Mouse (Mus musculus) liver, postnatal 0 days (tissue): ENCODE data around the gene Rimkla. TPM values are rescaled to one million over a fixed set of nuclear protein-coding genes. Genes with fewer than 3 reads are reported as not detected.
A peak's percentile ranks its signal among the peaks of the same experiment; 100 is the strongest.

Experiments used
- ATAC-seq: fragments of 200-750 bp; cut with Nextera tagmentation; 2 replicates; pipeline ENCODE4 v1.8.0; 2017; ENCODE audit warnings: mild to moderate bottlenecking, moderate library complexity
- DNase-seq: peaks from one replicate; pipeline ENCODE4 v3.0.0-alpha.2; 2016
- H3K27ac ChIP-seq: fragments of 300-500 bp; sonication (generic); 2 replicates; pipeline ENCODE4 v1.5.1; 2014; ENCODE audit warnings: antibody characterized with exemption, moderate library complexity, mild to moderate bottlenecking, low read depth
- H3K27me3 ChIP-seq: fragments of 300-500 bp; sonication (generic); 2 replicates; pipeline ENCODE4 v1.6.1; 2014; ENCODE audit warnings: low read length, control low read depth, mixed read lengths; ENCODE audit not compliant: insufficient read depth
- H3K36me3 ChIP-seq: fragments of 300-500 bp; sonication (generic); replicated peaks from 2 replicates; pipeline ENCODE4 v1.6.1; 2014; ENCODE audit warnings: mild to moderate bottlenecking, control low read depth, low read length, moderate library complexity, mixed read lengths; ENCODE audit not compliant: insufficient read depth
- H3K4me1 ChIP-seq: fragments of 300-500 bp; sonication (generic); 2 replicates; pipeline ENCODE4 v1.6.1; 2014; ENCODE audit warnings: antibody characterized with exemption, mild to moderate bottlenecking, control low read depth; ENCODE audit not compliant: insufficient read depth
- H3K4me2 ChIP-seq: fragments of 300-500 bp; sonication (generic); 2 replicates; pipeline ENCODE4 v1.6.1; 2014; ENCODE audit warnings: low read depth, mild to moderate bottlenecking, low read length, moderate library complexity, mixed read lengths
- H3K4me3 ChIP-seq: fragments of 300-500 bp; sonication (generic); 2 replicates; pipeline ENCODE4 v1.5.1; 2014; ENCODE audit warnings: low read depth, low read length
- H3K9ac ChIP-seq: fragments of 300-500 bp; sonication (generic); replicated peaks from 2 replicates; pipeline ENCODE4 v1.6.1; 2014; ENCODE audit warnings: mild to moderate bottlenecking, moderate library complexity
- H3K9me3 ChIP-seq: fragments of 300-500 bp; sonication (generic); 2 replicates; pipeline ENCODE4 v1.6.1; 2016; ENCODE audit warnings: mild to moderate bottlenecking, control low read depth, low read length, mixed read lengths
- CTCF ChIP-seq: sonication (generic); IDR thresholded peaks from 2 replicates; pipeline ENCODE4 v1.5.1; 2016; ENCODE audit warnings: antibody characterized with exemption, low read depth
- EP300 ChIP-seq: IDR thresholded peaks from 2 replicates; pipeline ENCODE4 v1.6.1; 2016; ENCODE audit warnings: antibody characterized with exemption, low read depth, mild to moderate bottlenecking
- WGBS: fragments of 180-500 bp; shearing (Covaris S2); extraction: QIAGEN DNeasy Blood & Tissue Kit; methylation state at CpG from one replicate; pipeline ENCODE4 v1.1.7; 2014; ENCODE audit not compliant: insufficient replicate concordance; 5-methylcytosine and 5-hydroxymethylcytosine counted together
- polyA plus RNA-seq: library from polyadenylated mRNA; unstranded; fragments of >200 nt; fragmentation: Nextera tagmentation; extraction: Ambion mirVana; gene quantifications from 2 replicates; pipeline ENCODE4 v1.2.1, GENCODE M21; 2015

Rimkla gene
- polyA plus RNA-seq, 1 experiment from 2014 or later, result not detected

GRCm38 (mm10) chr4:119511591-119511990 lies 19.2 kb upstream of the Rimkla start:
- H3K27ac ChIP-seq, result no peak overlapping the region
- ATAC-seq (no peak), DNase-seq (no peak)
- 62% methylated on average over 2 of the region's 2 CpGs for WGBS
- H3K9me3 ChIP-seq, result no peaks in the 10 kb centered on the region
- TF ChIP-seq CTCF (0 out of 2 replicates have a peak, but pooled peaks have one; percentile 16), EP300 (no peak)
- no peaks in the 10 kb centered on the region for H3K27me3 ChIP-seq
- H3K4me2 ChIP-seq, result no peak overlapping the region
- no peaks in the 10 kb centered on the region for H3K36me3 ChIP-seq
- H3K4me1 ChIP-seq, result no peaks in the 10 kb centered on the region
- no peak overlapping the region for H3K4me3 ChIP-seq
- H3K9ac ChIP-seq, result no peak overlapping the region

GRCm38 (mm10) chr4:119498319-119498848 lies 6.0 kb upstream of the Rimkla start:
- WGBS, result 48% methylated on average over 5 of the region's 5 CpGs
- H3K27me3 ChIP-seq, result peaks cover 9% of the 10 kb centered on the region; the same call in 1 of the 2 replicates
- H3K4me1 ChIP-seq, result no peaks in the 10 kb centered on the region
- ATAC-seq, result no peak
- no peak for DNase-seq
- H3K4me3 ChIP-seq, result no peak overlapping the region
- TF ChIP-seq EP300, result no peak
- H3K27ac ChIP-seq, result no peak overlapping the region
- no peaks in the 10 kb centered on the region for H3K36me3 ChIP-seq
- no peak overlapping the region for H3K9ac ChIP-seq
- no peak overlapping the region for H3K4me2 ChIP-seq
- H3K9me3 ChIP-seq, result no peaks in the 10 kb centered on the region

- Histone ChIP-seq H3K9me3 (peaks cover 2% of the 10 kb centered on the region; the same call in 1 of the 2 replicates), H3K4me1 (no peaks in the 10 kb centered on the region), H3K9ac (no peak overlapping the region), H3K4me2 (peak overlapping the region; percentile 75), H3K27me3 (peaks cover 35% of the 10 kb centered on the region), H3K4me3 (peak overlapping the region; percentile 40), H3K27ac (no peak overlapping the region), H3K36me3 (no peaks in the 10 kb centered on the region)
- TF ChIP-seq EP300 (no peak), CTCF (no peak)
- no peak for ATAC-seq
- WGBS, result 29% methylated on average over 10 of the region's 10 CpGs
- DNase-seq, result no peak
These were observed 502 bp upstream of the Rimkla start for GRCm38 (mm10) chr4:119492933-119493327.

GRCm38 (mm10) chr4:119490806-119491205 lies 1.6 kb downstream of the Rimkla start:
- Histone ChIP-seq H3K4me1 (no peaks in the 10 kb centered on the region), H3K4me3 (no peak overlapping the region), H3K9ac (no peak overlapping the region), H3K27ac (no peak overlapping the region), H3K9me3 (peaks cover 2% of the 10 kb centered on the region; the same call in 1 of the 2 replicates), H3K27me3 (peaks cover 30% of the 10 kb centered on the region), H3K4me2 (no peak overlapping the region), H3K36me3 (no peaks in the 10 kb centered on the region)
- DNase-seq, result peak; percentile 44
- WGBS, result 72% methylated on average over 3 of the region's 3 CpGs
- TF ChIP-seq EP300 (no peak), CTCF (peak; percentile 55)
- no peak for ATAC-seq

- H3K4me3 ChIP-seq, result no peak overlapping the region
- TF ChIP-seq CTCF, result no peak
- TF ChIP-seq EP300, result no peak
- no peak overlapping the region for H3K9ac ChIP-seq
- ATAC-seq (no peak), DNase-seq (no peak)
- H3K27ac ChIP-seq, result no peak overlapping the region
- H3K27me3 ChIP-seq, result peaks cover 28% of the 10 kb centered on the region
- peaks cover 2% of the 10 kb centered on the region; the same call in 1 of the 2 replicates for H3K9me3 ChIP-seq
- WGBS, result 89% methylated on average over 10 of the region's 10 CpGs
- no peaks in the 10 kb centered on the region for H3K36me3 ChIP-seq
- no peak overlapping the region for H3K4me2 ChIP-seq
- no peaks in the 10 kb centered on the region for H3K4me1 ChIP-seq
These were observed 2.8 kb downstream of the Rimkla start for GRCm38 (mm10) chr4:119489666-119490065.

- TF ChIP-seq EP300 (no peak), CTCF (no peak)
- no peak overlapping the region for H3K9ac ChIP-seq
- H3K4me3 ChIP-seq, result no peak overlapping the region
- no peak for DNase-seq
- ATAC-seq, result no peak
- no peaks in the 10 kb centered on the region for H3K27me3 ChIP-seq
- no peaks in the 10 kb centered on the region for H3K9me3 ChIP-seq
- H3K4me2 ChIP-seq, result no peak overlapping the region
- no peaks in the 10 kb centered on the region for H3K36me3 ChIP-seq
- no peaks in the 10 kb centered on the region for H3K4me1 ChIP-seq
- WGBS, result 64% methylated on average over 7 of the region's 7 CpGs
- no peak overlapping the region for H3K27ac ChIP-seq
These were observed 7.5 kb downstream of the Rimkla start for GRCm38 (mm10) chr4:119484882-119485281.

- no peak for TF ChIP-seq EP300
- peak; percentile 16; the same call in 1 of the 2 replicates for TF ChIP-seq CTCF
- Histone ChIP-seq H3K9ac (no peak overlapping the region), H3K4me1 (no peaks in the 10 kb centered on the region), H3K27ac (no peak overlapping the region), H3K4me2 (no peak overlapping the region), H3K27me3 (no peaks in the 10 kb centered on the region), H3K36me3 (no peaks in the 10 kb centered on the region), H3K4me3 (no peak overlapping the region), H3K9me3 (no peaks in the 10 kb centered on the region)
- DNase-seq (no peak), ATAC-seq (no peak)
- 43% methylated on average over 9 of the region's 9 CpGs for WGBS
These were observed 9.4 kb downstream of the Rimkla start for GRCm38 (mm10) chr4:119483051-119483450.
